Mouse (Mus musculus): Measurements from ENCODE around the gene Tmem89.

Gene Tmem89

DNA sequence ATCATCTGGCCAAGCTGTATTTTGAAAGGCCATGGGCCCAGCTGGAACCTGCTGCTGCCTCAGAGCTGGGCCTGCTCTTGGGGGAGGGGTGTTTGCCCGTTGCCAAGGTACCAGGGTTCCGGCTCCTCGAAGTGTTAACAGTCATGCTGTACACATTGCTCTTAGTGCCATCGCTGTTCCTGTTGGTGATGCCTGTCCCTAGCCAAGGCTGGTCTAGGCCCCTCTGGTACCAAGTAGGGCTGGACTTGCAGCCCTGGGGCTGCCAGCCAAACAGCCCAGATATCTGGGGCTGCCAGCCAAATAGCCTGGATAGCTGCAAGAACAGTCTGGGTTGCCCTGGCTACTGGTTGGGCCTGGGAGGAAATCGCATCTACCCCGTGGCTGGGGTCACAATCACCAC lies at the start of gene Tmem89:
Gene Tmem89, plus strand, starts transcription at position 129 of the 400 bp plus-strand sequence.
- DNase-seq: no peak

DNA sequence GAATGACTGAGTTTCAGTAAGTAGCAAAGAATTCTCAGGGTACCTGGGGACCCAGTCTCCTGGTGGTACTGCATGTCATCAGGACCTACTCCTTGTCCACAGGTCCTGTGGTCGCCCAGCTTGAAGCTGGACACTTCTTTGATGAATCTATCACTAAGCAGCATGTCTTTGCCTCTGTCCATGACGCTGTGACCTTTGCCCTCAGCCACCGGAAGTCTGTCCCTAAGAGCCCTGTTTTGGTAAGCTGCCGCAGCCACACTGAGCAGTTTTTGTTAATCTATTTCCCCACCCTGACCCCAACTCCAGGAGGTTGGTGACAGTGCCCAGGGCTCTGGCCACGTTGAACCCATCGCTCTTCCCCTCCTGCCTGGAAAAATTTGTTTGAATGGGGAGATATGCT lies 2.1 kb upstream of the Tmem89 start:
- no peak for DNase-seq

DNA sequence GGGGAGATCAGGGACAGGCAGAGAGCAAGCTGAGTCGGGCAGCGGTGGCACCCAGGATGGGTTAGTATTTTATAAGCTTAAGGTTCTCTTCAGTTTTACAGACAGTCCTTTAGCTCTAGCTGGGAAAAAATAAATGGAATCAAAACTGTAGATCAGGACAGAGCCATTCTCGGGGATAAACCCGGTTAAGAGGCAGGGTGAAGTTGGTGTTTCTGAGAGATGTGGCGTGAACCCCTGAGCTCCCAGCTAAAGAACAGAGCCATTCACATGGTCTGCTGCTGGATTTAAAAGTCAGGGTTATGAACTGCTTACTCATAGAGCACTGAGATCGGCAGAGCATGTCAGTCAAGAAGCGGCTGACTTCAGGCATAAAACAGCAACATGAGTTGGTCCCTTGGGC lies 1.3 kb upstream of the Tmem89 start:
- no peak for DNase-seq

DNA sequence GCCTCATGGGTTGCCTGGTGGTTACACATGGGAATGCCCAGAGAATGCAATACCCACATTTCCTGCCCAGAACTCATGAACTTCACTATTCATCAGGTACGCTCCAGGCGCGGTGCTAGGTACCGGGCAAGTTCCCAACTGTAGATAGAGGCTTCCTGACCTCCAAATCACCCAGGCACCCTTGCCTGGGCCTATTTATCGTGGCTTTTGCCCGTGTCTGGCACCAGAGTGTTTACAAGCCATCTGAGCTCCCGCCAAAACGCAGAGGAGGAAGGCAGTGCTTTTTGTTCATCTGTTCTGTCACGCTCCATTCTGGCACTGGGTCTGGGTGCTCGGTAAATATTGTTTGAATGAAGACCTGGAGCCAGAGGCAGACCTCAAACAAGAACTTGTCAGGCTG lies 798 bp upstream of the Tmem89 start:
- no peak for DNase-seq

DNA sequence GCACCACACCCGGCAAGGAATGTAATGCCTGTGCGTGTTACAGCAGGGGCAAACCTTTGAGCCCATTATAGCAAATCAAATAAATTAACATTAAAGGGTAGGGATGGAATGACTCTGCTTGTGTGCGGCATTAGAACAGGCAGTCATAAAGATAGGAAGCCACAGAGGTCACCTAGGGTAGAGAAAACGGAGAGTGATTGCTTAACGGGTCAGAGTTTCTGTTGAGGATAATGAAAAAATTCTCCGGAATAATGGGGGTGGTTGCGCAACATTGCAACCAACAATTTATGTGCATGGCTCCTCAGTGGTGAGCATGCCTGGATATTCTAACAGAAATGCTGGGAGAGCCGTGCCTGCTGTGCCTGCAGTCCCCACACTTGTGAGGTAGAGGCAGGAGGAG lies 11.5 kb downstream of the Tmem89 start:
- DNase-seq: no peak

DNA sequence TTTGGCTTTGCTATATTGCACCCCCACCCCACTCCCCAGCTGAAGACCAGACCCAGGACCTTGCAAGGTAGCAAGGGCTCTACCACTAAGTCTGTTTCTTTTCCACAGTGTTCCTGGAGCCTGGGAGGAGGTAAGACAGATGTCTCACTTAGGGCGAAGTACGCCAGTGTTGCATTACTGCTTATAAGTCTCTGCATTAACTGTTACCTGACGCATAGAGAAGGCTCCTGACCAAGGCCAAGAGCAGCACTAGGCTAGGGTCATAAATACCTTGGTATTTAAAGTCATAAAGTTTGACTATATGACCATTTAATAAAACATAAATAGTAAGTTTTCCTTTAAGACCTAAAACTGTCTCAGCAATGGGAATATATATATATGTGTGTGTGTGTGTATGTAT lies 14.0 kb downstream of the Tmem89 start:
- no peak for DNase-seq

DNA sequence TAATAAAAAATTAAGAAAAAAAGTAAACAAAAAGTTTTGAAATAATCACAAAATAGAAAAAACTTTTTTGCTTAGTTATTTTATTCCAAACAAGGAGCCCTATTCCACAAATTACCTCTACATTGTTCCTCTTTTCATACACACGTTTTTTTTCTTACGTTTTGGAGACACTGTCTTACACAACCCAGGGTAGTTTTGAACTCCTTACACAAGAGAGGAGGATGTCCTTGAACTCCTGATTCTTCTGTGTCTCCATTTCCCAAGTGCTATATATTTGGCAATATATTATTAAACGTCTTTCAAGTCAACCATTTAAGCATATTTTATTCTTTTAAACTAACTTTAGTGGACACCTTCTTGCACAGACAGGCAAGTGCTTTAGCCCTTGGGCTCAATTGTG lies 21.6 kb downstream of the Tmem89 start:
- no peak for DNase-seq

DNA sequence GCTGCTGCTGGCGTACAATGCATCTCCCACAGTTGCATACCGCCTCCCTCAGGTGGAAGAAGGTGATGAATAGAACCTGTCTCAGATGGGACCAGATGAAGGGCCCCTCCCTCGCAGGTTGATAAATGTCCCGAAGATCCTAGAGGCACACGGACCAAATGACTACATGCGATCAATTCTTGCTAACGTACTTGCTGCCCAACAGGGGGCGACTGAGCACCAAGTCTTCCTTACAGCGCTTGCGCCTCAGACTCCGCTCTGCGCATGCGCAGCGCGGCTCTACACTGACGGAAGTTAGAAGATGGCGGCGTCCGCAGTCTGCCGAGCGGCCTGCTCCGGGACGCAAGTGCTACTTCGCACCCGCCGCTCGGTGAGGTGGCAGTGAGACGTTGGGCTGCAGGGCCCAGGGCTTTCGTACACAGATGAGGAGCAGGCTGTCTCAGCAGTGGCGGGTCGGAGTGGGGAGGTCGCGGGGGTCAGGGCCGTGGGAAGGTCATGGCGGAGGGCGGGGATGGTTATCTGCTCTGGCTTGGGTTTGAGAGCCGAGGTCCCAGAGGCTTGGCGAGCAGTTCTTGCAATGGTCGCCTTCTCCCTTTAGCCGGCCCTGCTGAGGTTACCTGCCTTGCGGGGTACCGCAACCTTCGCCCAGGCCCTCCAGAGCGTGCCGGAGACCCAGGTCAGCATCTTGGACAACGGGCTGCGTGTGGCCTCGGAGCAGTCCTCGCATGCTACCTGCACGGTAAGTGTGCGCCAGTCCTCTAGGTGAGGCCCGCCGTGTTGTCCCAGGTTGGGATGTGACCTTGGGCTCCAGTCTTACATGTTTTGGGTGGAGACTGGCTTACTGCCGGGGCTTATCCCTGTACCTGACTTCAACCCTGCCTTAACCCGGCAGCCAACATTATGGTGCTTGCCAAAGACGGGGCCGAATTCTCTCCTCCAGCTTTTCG lies 22.3 kb downstream of the Tmem89 start, which contains the start of gene Uqcrc1:
Gene Uqcrc1, plus strand, starts transcription at position 216 of the 947 bp plus-strand sequence.
- DNase-seq: peak; percentile 98

DNA sequence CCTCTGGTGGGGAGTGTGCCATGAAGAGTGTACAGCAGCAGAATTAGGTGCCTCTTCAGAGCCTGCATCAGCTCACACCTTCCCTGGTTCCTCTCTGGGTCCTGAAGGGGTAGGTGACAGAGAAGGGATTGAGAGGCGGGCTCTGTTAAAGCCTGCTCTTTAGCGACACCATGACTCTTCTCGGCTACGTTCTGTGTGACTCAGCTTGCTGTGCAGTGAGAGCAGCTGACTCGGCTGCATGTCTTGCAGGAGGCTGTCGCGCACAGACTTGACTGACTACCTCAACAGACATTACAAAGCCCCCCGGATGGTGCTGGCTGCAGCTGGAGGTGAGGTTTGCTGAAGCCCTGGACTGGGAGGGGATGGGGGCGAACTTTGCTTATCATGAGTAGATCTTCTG lies 30.7 kb downstream of the Tmem89 start:
- no peak for DNase-seq

DNA sequence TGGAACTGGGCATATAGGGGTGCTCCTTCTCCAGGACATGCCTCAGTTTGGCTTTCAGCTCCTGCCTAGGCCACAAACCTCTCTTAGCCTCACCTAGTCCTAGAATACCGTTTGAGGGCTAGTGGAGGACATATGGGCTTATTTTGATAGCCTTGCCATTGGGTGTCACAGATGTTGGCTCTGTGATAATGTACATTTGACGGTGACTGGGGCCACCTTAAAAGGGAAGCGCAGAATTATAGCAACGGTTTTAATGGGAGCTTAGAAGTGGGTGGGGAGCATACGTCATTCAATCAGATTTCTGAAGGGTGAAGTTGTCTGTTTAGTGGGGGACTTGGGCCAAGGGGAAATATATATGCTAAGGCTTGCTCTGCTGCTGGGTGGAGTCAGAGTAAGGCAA lies 31.2 kb downstream of the Tmem89 start:
- DNase-seq: no peak

DNA sequence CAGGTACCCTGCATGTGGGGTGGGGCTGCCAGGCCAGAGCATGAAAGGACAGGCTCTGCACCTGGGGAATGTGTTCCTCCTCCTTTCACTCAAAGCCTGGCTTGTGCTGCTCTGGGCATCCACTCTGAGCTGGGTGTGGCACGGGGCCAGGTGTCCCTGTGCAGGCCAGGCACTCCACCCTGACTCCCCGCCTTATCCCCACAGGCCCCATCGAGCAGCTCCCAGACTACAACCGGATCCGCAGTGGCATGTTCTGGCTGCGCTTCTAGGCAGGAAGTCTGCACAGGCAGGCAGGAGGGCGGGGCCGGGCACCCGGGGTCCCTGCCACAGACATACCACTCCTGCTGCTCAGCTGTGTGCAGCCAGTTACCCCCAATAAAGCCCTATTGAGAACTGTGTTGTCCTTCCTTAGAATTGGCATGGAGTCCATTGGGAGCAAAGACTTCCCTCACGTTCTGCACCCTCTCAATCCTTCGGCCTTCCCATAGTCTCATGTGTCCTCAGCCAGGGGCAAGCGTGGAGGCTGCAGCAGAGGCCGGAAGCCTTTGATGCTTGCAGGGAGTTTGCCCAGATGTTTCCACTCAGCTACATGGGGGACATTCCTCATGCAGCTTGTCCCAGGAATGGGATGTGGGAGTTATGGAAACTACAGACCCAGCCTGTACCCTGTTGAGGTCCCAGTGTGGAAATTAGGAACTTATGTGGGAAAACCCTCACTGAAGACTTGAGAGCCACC lies 35.0 kb downstream of the Tmem89 start:
- DNase-seq: no peak

DNA sequence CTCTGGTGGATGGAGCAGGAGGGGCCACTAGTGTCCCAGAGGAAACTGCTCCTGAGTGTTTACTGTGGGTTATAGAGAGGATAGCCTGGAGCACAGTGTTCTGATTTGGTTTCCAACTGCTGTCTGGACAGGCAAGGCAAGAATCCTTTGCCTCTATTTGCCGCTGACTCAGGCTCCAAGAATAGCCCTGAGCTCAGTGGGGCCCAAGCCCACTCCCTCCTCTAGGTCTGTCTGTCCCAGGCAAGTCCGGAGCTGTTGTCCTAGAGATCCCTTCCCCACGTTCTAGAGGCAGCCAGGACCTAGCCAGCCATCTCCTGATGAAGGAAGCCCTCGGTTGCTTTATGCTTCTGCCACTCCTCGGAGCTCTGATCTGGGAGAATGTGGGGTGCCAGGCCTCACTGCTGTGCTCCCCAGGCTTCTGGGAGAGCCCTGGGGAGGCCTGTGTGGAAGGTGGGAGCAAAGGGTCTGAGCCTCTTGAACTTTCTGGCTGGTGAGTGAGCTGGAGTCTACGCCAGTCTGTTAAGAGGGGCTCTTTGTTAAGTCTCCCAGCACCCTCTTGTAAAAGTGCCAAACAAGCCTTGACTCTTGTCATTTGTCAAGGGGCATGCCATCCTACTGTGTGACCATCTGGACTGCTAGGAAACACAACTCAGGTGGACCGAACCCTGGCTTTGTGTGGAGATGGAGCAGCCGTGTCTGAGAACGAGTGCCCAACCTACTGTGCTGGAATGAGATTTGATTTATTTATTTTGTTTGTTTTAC lies 35.7 kb downstream of the Tmem89 start:
- DNase-seq: no peak

DNA sequence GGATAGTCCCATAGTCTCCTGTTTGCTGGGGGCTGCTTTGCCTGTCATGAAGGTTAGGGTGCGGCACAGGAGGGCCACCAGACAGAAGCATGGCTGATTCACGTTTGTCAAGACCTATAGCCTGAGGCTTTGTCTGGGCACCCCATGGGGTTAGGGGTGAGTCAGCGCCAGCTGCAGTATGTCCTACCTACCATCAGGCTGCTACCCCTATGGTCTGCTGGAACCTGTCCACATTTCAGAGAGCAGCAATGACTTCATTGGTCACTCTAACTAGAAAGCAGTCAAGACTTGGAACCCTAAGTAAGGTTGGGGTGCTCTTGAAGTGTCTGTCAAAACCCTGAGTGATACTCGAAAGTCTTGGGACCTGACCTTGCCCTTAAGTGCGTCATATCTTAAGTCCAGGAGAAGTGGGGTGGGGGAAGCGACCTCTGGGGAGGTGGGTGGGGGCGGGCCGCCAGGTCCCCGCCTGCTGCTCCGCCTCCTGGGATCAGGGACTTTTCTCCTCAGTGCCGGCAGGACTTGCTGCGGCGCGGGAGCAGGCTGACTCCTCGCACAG lies 38.7 kb downstream of the Tmem89 start, which contains the start of gene Col7a1:
Gene Col7a1, plus strand, starts transcription at position 506 of the 556 bp plus-strand sequence.
- no peak for DNase-seq

DNA sequence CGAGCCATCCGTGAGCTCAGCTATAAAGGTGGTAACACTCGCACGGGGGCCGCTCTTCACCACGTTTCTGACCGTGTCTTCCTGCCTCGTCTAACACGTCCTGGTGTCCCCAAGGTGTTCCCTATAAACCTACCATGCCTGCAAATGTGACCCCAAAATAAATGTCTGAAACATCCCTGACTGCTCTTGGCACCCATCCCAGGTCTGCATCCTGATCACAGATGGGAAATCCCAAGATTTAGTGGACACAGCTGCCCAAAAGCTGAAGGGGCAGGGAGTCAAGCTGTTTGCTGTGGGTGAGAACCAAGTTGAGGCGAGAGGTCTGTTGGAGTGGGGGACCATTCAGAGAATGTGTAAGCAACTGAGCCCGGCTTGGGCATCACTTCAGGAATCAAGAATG lies 40.8 kb downstream of the Tmem89 start:
- no peak for DNase-seq

DNA sequence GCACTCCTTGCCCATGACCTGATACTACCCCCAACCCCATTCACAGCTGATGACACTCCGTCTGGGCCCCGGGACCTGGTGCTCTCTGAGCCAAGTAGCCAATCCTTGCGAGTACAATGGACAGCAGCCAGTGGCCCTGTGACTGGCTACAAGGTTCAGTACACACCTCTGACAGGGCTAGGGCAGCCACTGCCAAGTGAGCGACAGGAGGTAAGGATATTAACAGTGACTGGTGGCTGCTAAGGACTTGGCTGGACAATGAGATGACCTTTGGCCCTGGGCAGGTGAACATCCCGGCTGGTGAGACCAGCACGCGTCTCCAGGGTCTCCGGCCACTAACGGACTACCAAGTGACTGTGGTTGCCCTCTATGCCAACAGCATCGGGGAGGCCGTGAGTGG lies 41.4 kb downstream of the Tmem89 start:
- DNase-seq: no peak

DNA sequence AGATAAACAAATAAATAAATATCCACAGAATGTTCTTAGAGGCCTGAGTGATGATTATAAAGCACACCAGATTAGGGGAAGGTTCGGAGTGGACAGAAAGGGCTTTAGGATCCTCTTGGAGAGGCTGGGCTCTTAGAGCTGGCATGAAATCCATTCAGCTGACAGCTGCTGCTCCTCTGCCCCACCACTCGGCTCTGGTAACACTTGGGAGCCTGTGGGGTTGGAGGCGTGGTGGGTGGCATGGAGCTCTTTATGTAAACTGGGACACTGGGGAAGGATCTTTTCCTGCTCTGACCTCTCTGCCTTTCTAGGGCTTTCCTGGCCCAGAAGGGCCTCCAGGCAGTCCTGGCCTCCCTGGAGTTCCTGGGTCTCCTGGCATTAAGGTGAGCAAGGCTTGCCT lies 49.2 kb downstream of the Tmem89 start:
- no peak for DNase-seq

DNA sequence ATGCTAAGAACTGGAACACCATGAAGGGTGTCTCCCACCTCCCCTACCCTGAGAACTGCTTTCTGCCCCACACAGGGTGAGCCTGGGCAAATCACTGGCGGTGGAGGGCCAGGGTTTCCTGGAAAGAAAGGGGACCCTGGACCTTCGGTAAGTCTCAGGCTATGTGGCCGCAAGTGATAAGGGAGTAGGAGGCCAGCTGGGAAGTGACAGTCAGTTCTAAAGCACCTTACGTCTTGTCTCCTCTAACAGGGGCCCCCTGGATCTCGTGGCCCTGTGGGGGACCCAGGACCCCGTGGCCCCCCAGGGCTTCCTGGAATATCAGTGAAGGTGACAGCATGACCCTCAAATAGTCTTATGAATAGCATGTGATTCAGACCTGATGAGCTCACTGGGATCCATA lies 49.9 kb downstream of the Tmem89 start:
- DNase-seq: no peak
